Mouse (Mus musculus) ES-Bruce4 (cell line): ENCODE data around the gene Slc28a3.

Experiments
- CTCF ChIP-seq: IDR thresholded peaks from one replicate; pipeline ENCODE4 v1.8.1; 2011; ENCODE audit warnings: low read depth, low read length
- POLR2A ChIP-seq: IDR thresholded peaks from one replicate; pipeline ENCODE4 v1.8.1; 2011; ENCODE audit warnings: low read length; ENCODE audit not compliant: insufficient read depth

DNA sequence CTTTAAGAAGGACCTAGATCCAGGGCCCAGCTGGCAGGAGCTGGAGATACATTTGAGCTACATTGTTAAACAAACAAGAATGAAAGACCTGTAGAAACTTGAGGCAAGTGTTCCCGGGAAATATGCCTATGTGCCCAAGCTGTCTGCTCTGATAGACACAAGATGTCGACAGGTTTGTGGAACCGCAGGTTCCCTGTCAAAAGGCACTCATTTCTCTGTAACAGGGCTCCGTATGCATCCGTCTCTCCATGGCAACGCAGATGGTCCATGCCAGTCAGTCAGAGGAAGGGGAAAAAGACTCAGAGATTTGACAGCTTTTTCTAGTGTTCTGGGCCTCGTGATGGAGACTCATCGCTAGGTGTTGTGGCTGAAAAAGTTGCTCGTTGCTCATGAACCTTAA, 99.4 kb downstream of the Slc28a3 start:
- TF ChIP-seq POLR2A (no peak), CTCF (no peak)
